Mouse (Mus musculus) G1E-ER4 (cell line): ENCODE measurements around the gene Suclg1. TPM values are rescaled to one million over a fixed set of nuclear protein-coding genes. Genes with fewer than 3 reads are reported as not detected.

Experiments used
- GATA1 ChIP-seq: IDR thresholded peaks from one replicate; pipeline ENCODE4 v1.8.0; 2012; ENCODE audit warnings: low read length, inconsistent platforms
- polyA plus RNA-seq: library from polyadenylated mRNA; stranded (reverse); fragments of >175 nt; gene quantifications from 2 replicates; pipeline ENCODE4 v1.2.3, GENCODE M21; 2012

Suclg1 gene
- polyA plus RNA-seq, 1 experiment, result 21.9 TPM

GRCm38 (mm10) chr6:73234302-73234900, 13.8 kb upstream of the Suclg1 start:
- TF ChIP-seq GATA1, result no peak

- TF ChIP-seq GATA1, result no peak
Measured at GRCm38 (mm10) chr6:73235650-73236049, 12.5 kb upstream of the Suclg1 start.

DNA sequence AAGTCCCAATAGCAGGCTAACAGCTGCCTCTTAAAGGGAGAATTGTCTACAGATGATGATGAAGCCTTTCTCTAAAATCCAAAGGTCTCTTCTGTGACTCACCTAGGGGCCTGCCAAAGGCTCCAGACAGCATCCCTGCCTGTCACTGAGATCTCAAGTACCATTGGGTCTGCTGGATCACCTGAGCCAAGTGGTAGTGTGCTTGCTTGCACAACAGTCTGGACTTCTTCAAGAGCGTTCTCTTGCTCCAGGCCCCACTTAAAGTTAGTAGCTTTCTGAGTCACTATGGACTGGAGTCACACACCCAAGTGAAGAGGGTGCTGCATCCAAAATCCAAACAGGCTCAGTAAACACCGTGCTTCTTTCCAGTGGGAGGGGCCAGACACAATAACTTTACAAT, 1.4 kb upstream of the Suclg1 start:
- no peak for TF ChIP-seq GATA1

- no peak for TF ChIP-seq GATA1
Measured at GRCm38 (mm10) chr6:73247452-73247851, 730 bp upstream of the Suclg1 start.

DNA sequence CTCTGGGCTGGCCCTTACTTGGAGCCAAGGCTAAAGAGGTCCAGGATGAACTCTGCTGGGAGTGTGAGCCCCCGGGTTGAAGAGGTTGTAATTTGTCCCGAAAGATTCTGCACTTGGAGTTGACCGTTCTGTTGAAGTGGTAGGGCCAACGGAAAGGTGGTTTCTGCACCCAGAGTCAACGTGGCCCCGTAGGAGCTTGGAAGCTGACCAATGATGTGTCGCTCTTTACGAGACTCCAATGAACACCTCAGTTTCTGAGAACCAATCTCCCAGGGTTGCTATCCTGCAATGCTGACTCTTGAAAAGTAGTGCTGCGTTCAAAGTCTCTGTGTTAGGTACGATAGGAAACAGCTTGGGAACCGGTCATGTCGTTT, 854 bp downstream of the Suclg1 start:
- TF ChIP-seq GATA1, result no peak

DNA sequence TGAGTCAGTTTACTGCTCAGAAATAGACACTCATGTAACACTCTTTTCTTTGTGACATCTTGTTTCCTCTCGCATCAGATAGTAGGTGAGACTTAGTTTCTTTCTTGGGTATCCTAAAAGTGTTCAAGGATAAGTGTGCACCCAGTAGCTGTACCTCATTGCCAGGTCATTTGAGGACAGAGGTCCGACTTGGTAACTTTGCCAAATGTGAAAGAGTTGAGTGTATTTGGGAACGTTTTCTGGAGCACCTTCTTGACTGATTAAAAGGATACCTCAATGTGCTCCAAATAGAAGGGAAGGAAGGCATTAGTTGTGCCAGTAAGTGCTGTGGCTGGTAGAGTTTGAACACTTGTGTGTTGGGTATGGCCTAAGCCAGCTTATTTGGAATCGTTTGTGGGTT, 1.7 kb downstream of the Suclg1 start:
- TF ChIP-seq GATA1, result no peak

DNA sequence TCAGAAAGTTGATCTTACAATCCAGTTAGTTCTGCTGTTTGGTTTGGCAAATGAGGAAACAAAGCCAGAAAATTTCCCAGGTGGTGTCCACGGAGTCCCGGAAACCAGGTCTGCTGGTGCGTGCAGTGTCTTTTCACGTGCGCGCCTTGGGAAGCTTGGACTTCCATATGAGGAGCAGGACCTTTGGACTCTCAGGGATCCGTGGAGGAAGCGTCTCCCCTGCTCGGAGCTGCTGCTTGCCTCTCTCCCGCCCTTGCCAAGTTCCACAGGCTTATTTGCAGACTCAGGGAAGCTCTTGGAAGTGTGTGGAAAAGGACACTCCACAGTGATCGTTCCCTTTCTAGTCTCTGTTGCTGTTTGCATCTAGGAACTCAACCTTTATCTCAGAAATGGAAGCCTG, 3.2 kb downstream of the Suclg1 start:
- TF ChIP-seq GATA1, result no peak

DNA sequence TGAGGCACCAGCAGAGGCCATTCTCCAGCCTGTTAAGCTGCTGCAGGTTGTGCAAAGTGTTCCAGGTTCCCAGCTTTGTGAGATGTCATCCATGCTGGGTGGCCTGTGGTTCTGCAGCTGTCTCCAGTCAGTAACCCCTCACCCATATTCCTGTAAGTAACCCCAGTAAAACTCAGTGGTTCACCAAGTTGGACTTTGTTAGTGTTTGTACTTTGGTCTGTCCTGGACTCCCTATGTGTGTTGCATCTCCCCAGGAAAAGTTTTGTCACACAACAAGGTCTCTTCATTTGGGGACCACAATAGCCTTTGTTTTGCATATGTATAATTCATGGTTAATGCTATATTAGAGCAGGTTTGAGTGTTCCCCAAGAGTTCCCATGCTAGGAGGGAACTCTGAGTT, 4.2 kb downstream of the Suclg1 start:
- TF ChIP-seq GATA1, result no peak

- TF ChIP-seq GATA1, result no peak
Measured at GRCm38 (mm10) chr6:73253006-73253405, 4.8 kb downstream of the Suclg1 start.

DNA sequence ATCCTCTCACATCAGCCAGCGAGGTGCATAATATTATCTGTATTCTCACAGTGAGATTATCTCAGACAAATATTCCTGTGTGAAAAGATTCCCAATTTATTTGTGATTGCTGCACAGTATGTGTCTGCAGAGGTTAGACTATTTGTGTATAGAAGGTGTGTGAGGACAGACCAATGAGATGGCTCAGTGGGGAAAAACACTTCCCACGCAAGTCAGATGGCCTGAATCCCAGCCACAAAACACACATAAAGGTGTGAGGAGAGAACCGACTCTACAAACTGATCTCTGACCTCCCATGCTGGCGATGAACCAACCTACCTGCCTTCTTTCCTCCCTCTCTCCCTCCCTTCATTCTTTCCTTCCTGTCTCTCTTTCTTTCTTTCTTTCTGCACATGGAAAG, 5.4 kb downstream of the Suclg1 start:
- TF ChIP-seq GATA1, result no peak

- TF ChIP-seq GATA1, result no peak
Measured at GRCm38 (mm10) chr6:73254307-73255228, 6.4 kb downstream of the Suclg1 start.

- TF ChIP-seq GATA1, result no peak
Measured at GRCm38 (mm10) chr6:73257068-73257467, 8.9 kb downstream of the Suclg1 start.

DNA sequence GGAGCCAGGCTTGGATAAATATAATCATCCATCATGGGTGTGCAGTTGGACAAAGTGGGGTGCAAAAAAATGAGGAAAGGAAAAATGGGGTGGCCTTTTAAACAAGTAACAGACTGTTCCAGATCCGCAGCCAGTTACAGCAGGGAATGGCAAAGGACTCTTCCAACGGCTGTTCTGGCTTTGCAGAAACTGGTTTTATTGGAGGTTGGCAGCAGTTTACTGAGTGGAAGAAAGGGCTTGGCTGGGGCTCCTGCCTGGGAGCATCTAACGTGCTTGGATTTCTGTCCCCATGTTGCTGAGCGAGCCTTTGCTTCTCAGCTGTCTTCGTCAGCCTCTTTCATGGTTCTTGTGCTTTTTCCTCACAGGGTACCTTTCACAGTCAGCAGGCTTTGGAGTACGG, 11.9 kb downstream of the Suclg1 start:
- TF ChIP-seq GATA1, result no peak

DNA sequence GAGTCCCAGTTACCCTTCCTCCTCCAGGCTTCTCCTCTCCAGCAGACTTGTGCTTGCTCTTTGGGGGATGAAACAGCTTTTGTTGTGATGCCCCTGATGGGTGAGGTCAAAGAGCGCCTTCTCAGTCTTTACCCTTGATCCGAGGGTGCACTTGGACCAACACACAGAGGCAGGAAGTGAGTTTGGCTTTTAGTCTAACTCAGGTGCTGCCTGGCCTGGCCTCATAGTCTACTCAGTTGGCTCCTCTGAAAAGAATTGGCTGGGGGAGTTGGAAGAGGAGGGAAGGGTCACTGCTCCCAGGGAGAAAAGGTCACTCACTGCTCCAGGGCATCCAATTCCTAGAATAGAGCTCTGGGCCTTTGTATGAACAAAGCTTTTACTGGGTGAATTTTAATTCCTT, 16.6 kb downstream of the Suclg1 start:
- no peak for TF ChIP-seq GATA1

DNA sequence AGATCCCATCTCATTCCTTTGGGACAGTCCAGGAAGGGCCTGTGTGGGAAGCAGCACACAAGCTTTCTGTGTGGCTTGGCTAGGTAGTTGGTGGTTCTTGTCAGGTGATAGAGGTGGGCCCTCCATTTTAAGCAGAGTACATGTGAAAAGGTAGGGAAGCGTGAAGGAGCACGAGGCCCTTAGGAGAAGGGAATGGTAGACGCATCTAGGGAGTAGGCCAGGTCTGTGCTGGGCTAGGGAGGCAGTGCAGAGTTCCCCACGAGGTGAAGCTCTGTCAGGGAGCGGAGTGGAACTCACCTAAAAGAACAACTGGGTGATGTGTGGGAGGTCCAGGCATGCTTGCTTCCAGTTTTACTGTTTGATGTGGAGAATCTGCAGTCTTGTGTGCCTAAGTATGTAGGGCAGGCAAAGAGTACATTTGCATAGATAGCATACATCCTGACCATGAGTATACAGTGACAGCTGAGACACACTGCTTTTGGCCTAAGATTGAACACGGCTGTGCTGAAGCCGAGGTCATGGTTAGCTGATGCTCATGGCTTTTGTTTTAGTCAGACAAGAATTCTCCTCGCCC, 19.6 kb downstream of the Suclg1 start:
- TF ChIP-seq GATA1, result no peak

- no peak for TF ChIP-seq GATA1
Measured at GRCm38 (mm10) chr6:73269374-73269773, 21.2 kb downstream of the Suclg1 start.
